Mouse (Mus musculus) gastrocnemius, adult 2 months (tissue): ENCODE results near the gene Riok2. TPM values are rescaled to one million over a fixed set of nuclear protein-coding genes. Genes with fewer than 3 reads are reported as not detected.

Source experiments
- DNase-seq: peaks from one replicate; pipeline ENCODE4 v3.0.0; 2022
- H3K27ac ChIP-seq: fragments of 200-600 bp; 2 replicates; pipeline ENCODE4 v1.8.1; 2022; ENCODE audit warnings: mild to moderate bottlenecking
- H3K4me3 ChIP-seq: fragments of 200-600 bp; 2 replicates; pipeline ENCODE4 v1.8.1; 2022; ENCODE audit warnings: mild to moderate bottlenecking, moderate library complexity
- CTCF ChIP-seq: fragments of 200-600 bp; IDR thresholded peaks from 2 replicates; pipeline ENCODE4 v1.8.1; 2022; ENCODE audit warnings: antibody characterized with exemption, mild to moderate bottlenecking, moderate library complexity
- intact Hi-C: fragments of 180-260 bp; cut with DNase I; formaldehyde crosslinking; loops from one replicate; pipeline ENCODE4 v1.15.1; 2025
- total RNA-seq, 2 experiments: library from RNA; stranded (reverse); gene quantifications; 2 replicates each; pipeline ENCODE4 v1.2.3; 2021

Gene Riok2
- total RNA-seq, 2 experiments from 2014 or later: 12.1 to 14.6 TPM

- intact Hi-C loops: no loop called here
- Histone ChIP-seq H3K27ac (no peak overlapping the region), H3K4me3 (no peak overlapping the region)
- DNase-seq: no peak
- no peak for TF ChIP-seq CTCF
Observed at GRCm38 (mm10) chr17:17411443-17411842, 37.3 kb downstream of the Riok2 start.

- TF ChIP-seq CTCF: no peak
- H3K4me3 ChIP-seq: no peak overlapping the region
- DNase-seq: no peak
- H3K27ac ChIP-seq: no peak overlapping the region
- intact Hi-C loops: no loop called here
Observed at GRCm38 (mm10) chr17:17412176-17412575, 38.1 kb downstream of the Riok2 start.

DNA sequence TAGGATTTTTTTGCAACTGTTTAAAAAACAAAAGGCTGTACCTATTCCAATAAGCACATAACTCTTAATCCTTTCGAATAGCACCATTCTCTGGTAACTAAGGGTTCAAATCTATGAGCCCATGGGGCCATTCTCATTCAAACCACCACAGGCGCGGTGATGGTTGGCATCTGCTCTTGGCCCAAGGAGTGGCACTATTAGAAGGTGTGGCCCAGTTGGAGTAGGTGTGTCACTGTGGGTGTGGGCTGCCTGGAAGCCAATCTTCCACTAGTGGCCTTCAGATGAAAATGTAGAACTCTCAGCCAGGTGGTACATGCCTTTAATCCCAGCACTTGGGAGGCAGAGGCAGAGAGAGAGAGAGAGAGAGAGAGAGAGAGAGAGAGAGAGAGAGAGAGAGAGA is 40.1 kb downstream of the Riok2 start:
- no peak for DNase-seq
- intact Hi-C loops: no loop called here
- Histone ChIP-seq H3K27ac (no peak overlapping the region), H3K4me3 (no peak overlapping the region)
- TF ChIP-seq CTCF: no peak

- H3K27ac ChIP-seq: no peak overlapping the region
- no peak for TF ChIP-seq CTCF
- H3K4me3 ChIP-seq: no peak overlapping the region
- intact Hi-C loops: no loop called here
- no peak for DNase-seq
Observed at GRCm38 (mm10) chr17:17424609-17425307, 50.6 kb downstream of the Riok2 start.

GRCm38 (mm10) chr17:17425308-17425813 is 51.3 kb downstream of the Riok2 start:
- Histone ChIP-seq H3K27ac (no peak overlapping the region), H3K4me3 (no peak overlapping the region)
- TF ChIP-seq CTCF: no peak
- intact Hi-C loops: no loop called here
- no peak for DNase-seq

GRCm38 (mm10) chr17:17425906-17426305 is 51.8 kb downstream of the Riok2 start:
- no peak for DNase-seq
- Histone ChIP-seq H3K27ac (no peak overlapping the region), H3K4me3 (no peak overlapping the region)
- intact Hi-C loops: no loop called here
- no peak for TF ChIP-seq CTCF

- no peak for DNase-seq
- intact Hi-C loops: no loop called here
- TF ChIP-seq CTCF: no peak
- no peak overlapping the region for H3K4me3 ChIP-seq
- no peak overlapping the region for H3K27ac ChIP-seq
Observed at GRCm38 (mm10) chr17:17428888-17429287, 54.8 kb downstream of the Riok2 start.

DNA sequence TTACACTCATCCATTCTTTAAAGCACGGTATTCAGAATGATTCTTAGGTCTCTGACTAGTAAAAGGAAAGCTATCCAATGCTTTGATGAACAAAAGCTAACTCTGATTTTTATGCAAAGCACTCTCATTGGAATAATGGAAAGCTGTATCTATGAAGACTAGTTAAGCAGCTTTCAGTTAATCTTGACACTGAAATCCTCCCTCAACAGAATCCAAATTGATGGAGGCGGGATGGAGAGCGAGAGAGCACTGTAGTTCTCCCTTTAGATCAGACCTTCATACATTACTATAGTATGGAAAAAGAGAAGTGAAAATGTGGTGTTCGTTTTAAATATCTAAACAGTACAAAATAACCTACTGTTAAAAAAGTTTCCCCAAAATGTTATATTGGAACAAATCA is 59.6 kb downstream of the Riok2 start:
- Histone ChIP-seq H3K4me3 (no peak overlapping the region), H3K27ac (no peak overlapping the region)
- intact Hi-C loops: no loop called here
- no peak for DNase-seq
- TF ChIP-seq CTCF: no peak

GRCm38 (mm10) chr17:17438576-17439191 is 64.6 kb downstream of the Riok2 start:
- no peak for DNase-seq
- TF ChIP-seq CTCF: no peak
- intact Hi-C loops: no loop called here
- no peak overlapping the region for H3K4me3 ChIP-seq
- no peak overlapping the region for H3K27ac ChIP-seq

- intact Hi-C loops: no loop called here
- TF ChIP-seq CTCF: no peak
- Histone ChIP-seq H3K4me3 (no peak overlapping the region), H3K27ac (no peak overlapping the region)
- no peak for DNase-seq
Observed at GRCm38 (mm10) chr17:17441876-17442498, 67.9 kb downstream of the Riok2 start.

DNA sequence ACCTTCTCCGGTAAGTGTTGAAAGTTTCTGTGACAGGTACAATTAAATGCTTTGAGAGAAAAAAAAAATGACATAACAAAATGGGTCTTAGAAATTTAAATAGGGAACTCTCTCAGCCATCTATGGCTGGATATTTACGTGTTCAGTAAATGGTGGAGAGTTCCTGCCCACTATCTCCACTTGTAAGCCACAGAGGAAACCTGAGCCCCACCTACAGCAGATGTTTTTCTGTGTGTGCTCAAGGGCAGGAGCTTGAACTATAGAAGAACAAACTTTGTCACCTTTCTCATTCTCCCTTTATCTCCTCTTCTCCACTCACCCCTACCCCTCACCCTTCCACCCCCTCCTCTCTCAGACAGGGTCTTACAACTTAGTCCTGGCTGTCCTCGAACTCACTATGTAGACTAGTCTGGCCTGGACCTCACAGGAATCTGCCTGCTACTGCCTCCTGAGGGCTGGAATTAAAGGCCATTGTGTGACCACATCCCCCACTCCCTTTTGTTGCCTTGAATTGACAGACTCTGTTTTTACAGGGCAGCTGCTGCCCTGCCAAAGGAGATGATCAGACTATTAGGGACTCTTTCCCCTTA is 70.3 kb downstream of the Riok2 start:
- TF ChIP-seq CTCF: no peak
- intact Hi-C loops: no loop called here
- H3K4me3 ChIP-seq: no peak overlapping the region
- no peak for DNase-seq
- H3K27ac ChIP-seq: no peak overlapping the region

Other genes with a start within 250 kb of the Riok2 start
- gene Lix1, start 28.4 kb downstream of the Riok2 start, total RNA-seq: 1 to 10 TPM in 1 of 2 experiments, under 1 TPM in 1; 0.82 to 2.0 TPM